Mouse (Mus musculus): ENCODE data around the gene Blvrb. TPM values are rescaled to one million over a fixed set of nuclear protein-coding genes. Genes with fewer than 3 reads are reported as not detected.
"Not testable (repeated sequence)": the region's sequence is repeated elsewhere in the genome, so short reads cannot be mapped to it uniquely, and the experiment has no call there.

Blvrb gene
- polyA plus RNA-seq, 1 experiment = 46.5 TPM

- DNase-seq (ENCODE audit: low spot score) = no peak
Measured at GRCm38 (mm10) chr7:27480927-27481626, 33.3 kb downstream of the Blvrb start.

GRCm38 (mm10) chr7:27481627-27481969, 33.8 kb downstream of the Blvrb start:
- DNase-seq (ENCODE audit: low spot score) = peak; percentile 80

DNA sequence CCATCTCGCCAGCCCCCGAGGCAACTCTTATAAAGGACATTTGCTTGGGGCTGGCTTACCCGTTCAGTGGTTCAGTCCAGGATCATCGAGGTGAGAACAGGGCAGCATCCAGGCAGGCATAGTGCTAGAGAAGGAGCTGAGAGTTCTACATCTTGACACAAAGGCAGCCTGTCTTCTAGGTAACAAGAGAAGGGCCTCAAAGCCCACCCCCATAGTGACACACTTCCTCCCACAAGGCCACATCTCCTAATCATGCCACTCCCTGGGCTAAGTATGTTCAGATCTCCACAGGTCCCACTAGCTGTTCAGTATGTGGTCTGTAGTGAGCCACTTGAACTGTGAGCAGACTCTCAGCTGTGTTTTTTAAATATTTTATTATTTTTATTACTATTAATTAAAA, 36.1 kb downstream of the Blvrb start:
- DNase-seq (ENCODE audit: low spot score) = no peak

DNA sequence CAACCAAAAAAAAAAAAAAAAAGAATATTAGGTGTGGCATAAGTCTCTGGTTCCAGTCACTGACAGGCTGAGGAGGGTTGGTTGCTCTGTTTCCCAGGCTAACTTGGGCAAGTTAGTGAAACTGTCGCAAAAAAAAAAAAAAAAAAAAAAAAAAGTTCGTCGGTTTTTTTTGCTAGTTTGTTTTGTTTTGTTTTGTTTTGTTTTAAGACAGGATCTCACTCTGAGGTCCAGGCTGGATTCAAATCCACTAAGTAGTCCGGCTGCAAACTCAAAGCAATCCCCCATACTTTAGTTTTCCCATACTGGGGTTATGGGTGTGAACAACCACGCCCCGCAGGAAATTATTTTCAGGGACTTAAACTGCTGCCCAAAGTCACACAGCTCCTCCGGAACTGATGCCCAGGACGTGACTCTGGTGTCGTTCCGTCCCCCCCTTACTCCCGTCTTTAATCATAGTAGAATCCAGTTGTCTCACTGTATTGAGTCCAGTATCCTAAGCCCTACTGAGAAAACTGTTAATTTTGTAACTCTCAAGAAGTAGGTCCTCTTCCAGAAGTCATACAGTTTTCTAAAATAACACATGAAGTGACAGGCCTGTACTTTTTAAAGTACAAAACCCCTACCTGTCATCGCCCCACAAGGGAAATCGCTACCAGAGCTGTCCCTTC, 38.5 kb downstream of the Blvrb start:
- DNase-seq (ENCODE audit: low spot score) = no peak

DNA sequence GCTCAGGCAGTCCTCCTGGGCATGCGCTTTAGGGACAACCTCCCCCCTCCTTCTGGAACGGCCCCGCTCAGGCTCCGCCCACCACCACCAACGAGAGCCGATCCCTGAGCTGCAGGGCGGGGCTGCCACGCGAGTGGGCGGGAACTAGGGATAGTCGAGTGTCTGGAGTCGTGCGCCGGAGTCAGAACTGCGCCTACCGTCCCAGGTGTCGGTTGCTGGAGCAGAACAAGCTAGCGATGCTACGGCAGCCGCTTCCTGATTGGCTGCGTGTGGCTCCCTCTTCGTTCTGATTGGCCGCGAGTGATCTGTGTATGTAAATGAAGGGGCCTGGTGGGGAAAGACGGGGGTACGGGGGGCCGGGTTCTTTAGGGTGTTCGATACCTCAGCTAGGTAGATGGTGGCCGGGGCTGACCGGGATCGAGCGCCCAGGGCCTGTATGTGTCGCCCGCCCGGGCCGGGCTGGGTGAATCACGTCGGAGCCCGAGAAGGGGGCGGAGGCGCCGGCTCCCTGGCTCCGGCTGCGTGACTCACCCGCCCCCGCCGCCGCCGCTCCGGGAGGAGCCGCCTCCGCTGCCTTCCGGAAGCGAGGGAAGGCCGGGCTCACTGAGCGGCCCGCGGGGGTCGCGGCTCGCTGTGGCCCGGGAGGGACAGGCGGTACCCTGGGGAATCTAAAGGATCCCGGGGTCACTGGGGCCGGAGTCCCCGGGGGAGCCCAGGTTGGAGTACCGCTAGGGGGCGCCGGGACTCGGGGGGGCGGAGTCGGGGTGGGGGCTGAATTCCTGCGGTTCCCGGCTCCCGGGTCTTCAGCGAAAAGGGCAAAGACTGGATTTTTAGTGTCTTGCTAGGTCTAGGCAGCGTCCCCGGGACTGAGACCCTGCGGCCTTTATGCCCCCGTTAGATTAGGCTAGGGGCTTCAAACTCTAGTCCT, 39.3 kb downstream of the Blvrb start, which contains the start of gene Sertad1:
Gene Sertad1 (plus strand): TSS at position 141 of the 928 bp plus-strand sequence.
- DNase-seq (ENCODE audit: low spot score) = peak; percentile 99

GRCm38 (mm10) chr7:27487740-27488268, 40.0 kb downstream of the Blvrb start:
- DNase-seq (ENCODE audit: low spot score) = no peak

- DNase-seq (ENCODE audit: low spot score) = no peak
Measured at GRCm38 (mm10) chr7:27489270-27489869, 41.6 kb downstream of the Blvrb start.

- no peak for DNase-seq (ENCODE audit: low spot score)
Measured at GRCm38 (mm10) chr7:27490227-27490542, 42.4 kb downstream of the Blvrb start.

- peak; percentile 93 for DNase-seq (ENCODE audit: low spot score)
Measured at GRCm38 (mm10) chr7:27490543-27491329, 43.0 kb downstream of the Blvrb start.

- DNase-seq (ENCODE audit: low spot score) = no peak
Measured at GRCm38 (mm10) chr7:27491856-27492255, 44.1 kb downstream of the Blvrb start.

DNA sequence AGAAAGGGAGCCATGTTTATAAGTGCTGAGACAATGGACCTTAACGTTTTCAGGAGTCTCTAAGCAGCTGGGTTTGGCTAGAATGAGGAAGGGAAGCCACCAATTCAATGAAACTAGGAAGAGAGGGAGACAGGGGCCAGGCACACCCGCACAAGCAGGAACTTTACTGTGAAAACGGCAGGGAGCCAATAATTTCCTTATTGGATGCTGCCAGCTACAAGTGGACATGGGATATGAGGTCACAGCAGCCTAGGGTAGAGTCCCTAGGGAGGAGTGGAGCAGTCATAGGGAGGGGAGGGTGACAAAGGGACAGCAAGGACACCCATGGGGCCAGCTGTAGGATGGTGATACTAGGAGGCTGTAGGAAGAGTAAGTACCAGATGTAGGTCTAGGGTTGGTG, 45.2 kb downstream of the Blvrb start:
- no peak for DNase-seq (ENCODE audit: low spot score)

DNA sequence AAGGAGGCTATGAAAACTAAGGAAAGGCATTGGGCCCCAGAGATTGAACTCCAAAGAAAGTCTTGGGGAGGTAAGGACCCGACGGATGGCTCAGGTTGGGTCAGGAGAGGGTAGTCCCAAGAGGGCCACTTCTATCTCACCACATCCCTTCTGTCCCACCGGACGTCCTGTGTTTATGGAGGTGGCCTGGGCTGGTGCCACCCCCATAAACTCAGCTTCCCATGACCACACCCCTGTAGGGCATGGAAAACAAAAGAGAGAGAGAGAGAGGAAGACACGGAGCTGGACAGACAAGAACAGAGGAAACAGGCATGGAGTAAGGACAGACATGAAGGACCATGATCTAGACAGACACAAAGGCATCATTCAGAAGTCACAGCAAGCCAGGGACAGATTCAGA, 45.7 kb downstream of the Blvrb start:
- no peak for DNase-seq (ENCODE audit: low spot score)

DNA sequence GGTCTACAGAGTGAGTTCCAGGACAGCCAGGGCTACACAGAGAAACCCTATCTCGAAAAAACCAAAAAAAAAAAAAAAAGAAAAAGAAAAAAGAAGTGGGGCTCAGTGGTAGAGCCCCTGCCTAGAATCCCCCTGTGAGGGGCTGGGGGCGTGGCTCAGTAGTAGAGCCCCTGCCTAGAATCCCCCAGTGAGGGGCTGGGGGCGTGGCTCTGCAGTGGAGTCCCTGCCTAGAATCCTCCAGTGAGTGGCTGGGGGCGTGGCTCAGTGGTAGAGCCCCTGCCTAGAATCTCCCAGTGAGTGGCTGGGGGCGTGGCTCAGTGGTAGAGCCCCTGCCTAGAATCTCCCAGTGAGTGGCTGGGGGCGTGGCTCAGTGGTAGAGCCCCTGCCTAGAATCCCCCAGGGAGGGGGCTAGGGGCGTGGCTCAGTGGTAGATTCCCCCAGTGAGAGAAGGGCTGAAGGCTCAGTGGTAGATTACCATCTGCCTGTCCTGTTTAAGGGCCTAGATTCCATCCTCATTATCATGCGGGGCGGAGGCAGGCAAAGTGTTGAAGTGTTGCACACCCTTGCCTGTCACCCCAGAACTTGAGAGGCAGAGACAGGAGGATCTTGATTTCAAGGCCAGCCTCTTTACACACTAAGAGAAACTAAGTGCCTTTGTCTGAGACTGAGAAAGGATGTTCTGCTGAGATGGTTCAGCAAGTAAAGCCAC, 47.0 kb downstream of the Blvrb start:
- not testable (repeated sequence) for DNase-seq (ENCODE audit: low spot score)

DNA sequence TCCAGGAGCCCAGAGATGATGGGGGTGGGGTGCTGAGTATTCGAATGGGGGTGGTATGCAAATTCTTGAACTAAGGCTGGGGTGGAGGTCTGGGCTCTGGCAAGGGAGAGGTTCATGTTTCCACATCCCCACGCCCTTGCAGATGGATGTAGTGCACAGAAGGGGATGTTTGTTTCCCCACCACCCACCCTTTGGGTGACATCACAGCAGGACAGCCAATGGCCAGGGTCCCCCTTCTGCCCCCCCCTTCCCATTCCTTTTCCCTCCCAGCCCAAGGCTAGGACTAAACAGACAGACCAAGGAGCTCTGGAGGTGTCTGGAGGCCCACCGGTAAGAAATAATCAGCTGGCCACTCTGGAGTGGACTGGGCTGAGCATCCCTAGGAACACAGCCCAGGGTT, 51.3 kb downstream of the Blvrb start, which contains the start of gene Prx:
Gene Prx (plus strand): TSS at position 289 of the 400 bp plus-strand sequence.
- no peak for DNase-seq (ENCODE audit: low spot score)

- DNase-seq (ENCODE audit: low spot score) = no peak
Measured at GRCm38 (mm10) chr7:27501620-27502019, 53.8 kb downstream of the Blvrb start.

GRCm38 (mm10) chr7:27506765-27507370, 59.1 kb downstream of the Blvrb start:
- no peak for DNase-seq (ENCODE audit: low spot score)

DNA sequence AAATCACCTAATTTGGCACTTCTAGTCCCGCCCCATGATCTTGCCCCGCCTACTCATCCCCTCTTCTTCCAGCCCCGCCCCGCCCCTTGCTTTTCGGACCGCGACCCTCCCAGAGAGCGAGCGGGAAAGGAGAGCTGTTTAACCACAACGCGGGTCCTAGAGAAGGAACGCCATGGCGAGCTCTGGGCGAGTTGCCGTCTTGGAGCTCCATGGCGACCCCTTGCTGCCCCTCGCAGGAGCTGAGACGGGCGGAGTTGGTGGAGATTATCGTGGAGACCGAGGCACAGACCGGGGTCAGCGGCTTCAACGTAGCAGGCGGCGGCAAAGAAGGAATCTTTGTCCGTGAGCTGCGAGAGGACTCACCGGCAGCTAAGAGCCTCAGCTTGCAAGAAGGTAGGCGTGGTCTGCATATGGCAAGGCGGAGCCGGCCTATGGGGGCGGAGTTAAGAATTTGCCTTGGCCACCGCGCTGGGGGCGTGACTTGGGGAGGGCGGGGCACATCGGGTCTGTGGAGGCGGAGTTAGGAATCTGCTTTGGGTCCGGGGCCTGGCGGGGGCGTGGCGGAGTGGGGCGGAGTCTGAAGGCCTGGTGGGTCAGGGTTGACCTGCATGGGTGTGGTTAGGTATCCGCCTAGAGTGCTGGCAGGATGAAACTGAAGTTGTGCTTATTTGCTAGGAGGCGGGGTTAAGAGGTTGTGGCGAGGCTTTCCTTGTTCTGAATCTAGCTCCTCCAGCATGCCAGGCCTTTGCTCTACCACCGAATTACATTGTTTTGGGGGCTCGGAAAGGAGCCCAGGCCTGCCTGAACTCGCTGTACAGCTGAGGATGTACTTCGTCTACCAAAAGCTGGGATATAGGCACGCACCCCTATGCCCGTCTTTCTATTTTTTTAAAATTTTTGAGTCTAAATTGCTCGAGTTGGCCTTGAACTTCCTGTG, 60.2 kb downstream of the Blvrb start:
- peak; percentile 93 for DNase-seq (ENCODE audit: low spot score)

DNA sequence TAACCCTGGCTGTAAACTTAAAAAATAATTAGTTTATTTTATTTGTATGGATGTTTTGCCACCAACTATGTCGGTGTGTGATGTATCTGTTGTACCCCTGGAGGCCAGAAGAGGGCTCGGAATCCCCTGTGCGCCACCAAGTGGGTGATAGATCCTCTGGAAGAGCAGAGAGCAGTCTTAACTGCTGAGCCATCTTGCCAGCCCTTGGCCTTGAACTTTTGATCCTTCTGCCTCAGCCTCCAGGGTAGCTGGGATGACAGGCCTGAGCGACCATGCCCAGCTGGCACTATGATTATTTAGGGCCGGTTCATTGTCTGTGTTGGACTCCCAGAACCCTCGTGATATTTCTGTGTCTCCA, 60.8 kb downstream of the Blvrb start:
- no peak for DNase-seq (ENCODE audit: low spot score)

- no peak for DNase-seq (ENCODE audit: low spot score)
Measured at GRCm38 (mm10) chr7:27510809-27511208, 63.0 kb downstream of the Blvrb start.

All from urinary bladder, adult 2 months (tissue).